Mouse (Mus musculus): Measurements from ENCODE around the gene Dnpep.

Gene Dnpep

DNA sequence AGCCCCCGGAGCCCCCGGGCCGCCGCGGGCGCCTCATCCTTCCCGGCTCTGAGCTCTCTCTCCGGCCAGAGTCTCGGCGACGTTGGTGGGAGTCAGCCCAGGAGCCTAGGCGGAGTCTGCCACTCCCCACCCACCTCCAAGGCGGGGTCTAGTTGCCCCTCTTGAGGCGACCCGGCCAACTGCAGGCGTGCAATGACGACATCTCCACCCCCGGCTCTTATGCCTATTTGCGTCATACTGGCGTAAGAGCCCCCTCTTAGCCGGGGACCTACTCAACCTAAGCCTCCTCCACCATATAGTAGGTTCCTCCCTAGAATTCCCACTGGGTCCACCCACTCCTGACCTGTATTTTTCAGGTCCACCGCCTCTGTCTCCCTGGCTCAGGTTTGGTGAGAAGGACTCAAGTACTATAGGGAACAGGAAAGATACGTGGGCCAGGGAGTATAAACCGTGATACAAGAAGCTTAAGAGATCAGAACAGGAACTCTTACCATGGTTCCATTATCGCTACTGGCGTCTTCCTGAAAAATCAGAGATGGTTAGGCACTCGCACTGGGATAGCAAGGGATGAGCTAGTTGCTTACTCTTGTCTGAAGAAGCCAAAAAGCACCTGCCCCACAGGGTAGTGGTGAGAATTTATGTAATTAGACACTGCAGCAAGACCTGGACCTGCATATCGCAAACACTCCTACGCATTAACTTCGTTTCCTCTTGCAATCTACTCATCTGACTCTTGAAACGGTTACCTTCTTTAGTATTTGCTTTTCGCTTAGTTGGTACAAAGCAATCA, 53.5 kb downstream of the Dnpep start, which contains the start of gene Ptprn:
Ptprn (minus strand) TSS at position 412 of the 790 bp plus-strand sequence.
- DNase-seq (ENCODE audit: low spot score), result no peak

DNA sequence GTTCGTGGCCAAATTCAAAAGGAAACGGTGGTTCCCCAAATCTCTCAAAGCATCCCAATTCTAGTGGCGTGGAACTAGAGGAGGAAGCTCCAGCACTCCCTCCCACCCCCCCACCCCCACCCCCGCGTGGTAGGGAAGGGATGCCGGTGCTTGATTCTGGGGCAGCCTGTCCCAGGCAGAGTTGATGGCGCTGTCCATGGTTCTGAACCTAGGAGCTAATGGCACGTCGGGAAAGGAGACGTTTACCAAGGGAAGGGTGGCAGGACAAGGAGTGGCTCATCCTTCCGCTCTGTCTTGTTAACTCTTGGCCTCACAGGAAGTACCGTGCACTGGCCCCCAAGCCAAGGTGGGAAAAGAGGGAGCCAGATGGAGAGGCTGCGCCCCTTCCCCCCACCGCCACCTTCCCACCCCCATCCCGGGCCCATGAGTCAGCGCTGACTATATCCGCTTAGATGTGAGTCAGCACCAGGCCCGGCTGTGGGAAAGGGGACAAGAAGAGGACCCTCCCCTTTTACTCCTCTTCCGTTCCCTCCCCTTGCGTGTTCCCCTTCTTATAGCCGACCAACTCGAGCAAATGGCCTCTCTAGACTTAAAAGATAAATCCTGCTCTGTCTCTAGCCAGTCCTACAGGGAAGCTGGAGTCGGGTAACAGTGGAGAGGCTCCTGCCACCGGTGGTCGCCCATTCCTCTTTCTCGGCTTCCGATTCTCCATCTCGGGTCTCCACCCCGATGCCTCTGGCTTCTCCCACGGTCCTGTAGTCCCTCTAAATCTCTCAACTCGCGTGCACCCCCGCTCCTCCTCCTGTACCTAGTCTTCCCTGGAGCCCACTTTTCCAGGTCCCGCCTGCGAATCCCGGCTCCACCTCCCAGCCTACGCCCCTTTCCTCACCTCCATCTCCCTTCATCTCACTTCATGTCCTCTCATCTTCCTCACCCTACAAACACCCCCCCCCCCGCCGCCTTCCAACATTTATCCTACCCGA, 54.5 kb downstream of the Dnpep start:
- peak; percentile 77 for DNase-seq (ENCODE audit: low spot score)

DNA sequence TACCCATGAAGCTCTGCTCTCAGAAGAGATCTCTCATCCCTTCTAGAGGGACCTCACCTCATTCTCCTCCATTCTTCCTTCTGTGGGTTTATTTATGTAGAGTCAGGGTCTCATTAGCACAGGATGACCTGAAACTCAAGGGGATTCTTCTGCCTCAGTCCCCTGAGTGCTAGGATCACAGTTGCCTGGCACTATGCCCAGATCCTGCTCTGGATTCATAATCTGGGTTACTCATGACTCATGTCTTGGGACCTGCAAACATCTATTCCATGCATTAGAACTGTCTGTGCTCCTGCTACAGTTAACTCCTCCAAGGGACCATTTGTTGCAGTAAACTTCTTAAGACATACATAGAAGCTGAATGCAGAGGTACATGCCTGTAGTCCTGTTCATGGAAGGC, 56.5 kb downstream of the Dnpep start:
- no peak for DNase-seq (ENCODE audit: low spot score)

All from urinary bladder, postnatal 14 days (tissue).